Mouse (Mus musculus) ES-E14 (cell line): Measurements from ENCODE around the gene Vezf1. TPM values are rescaled to one million over a fixed set of nuclear protein-coding genes. Genes with fewer than 3 reads are reported as not detected.
"Not testable (repeated sequence)": the region's sequence is repeated elsewhere in the genome, so short reads cannot be mapped to it uniquely, and the experiment has no call there.

Experiments used
- DNase-seq: peaks from one replicate; pipeline ENCODE4 v3.0.0-alpha.2; 2013; ENCODE audit warnings: low read depth, low spot score
- H3K27ac ChIP-seq: 2 replicates; pipeline ENCODE4 v1.5.1; 2012; ENCODE audit warnings: low read depth, mild to moderate bottlenecking, low read length, moderate library complexity, mixed read lengths; ENCODE audit not compliant: poor library complexity, insufficient read depth, severe bottlenecking
- H3K36me3 ChIP-seq: 2 replicates; pipeline ENCODE4 v1.6.1; 2012; ENCODE audit warnings: mild to moderate bottlenecking, low read length, moderate library complexity, mixed read lengths; ENCODE audit not compliant: control insufficient read depth, poor library complexity, insufficient read depth, severe bottlenecking
- H3K4me1 ChIP-seq, 2 experiments: fragments of 150-350 bp in 1 of 2; sonication (generic) in 1 of 2; 2 replicates each; pipeline ENCODE4 v1.6.1; 2012; ENCODE audit warnings: low read length in 2 of 2, mild to moderate bottlenecking in 1 of 2, mixed read lengths in 1 of 2; ENCODE audit not compliant: control insufficient read depth in 2 of 2, insufficient read depth in 2 of 2, poor library complexity in 1 of 2
- H3K4me3 ChIP-seq, 2 experiments: fragments of 150-350 bp in 1 of 2; sonication (generic) in 1 of 2; 2 replicates each; pipeline ENCODE4 v1.5.1; 2012; ENCODE audit warnings: low read length in 2 of 2, low read depth in 1 of 2, mild to moderate bottlenecking in 1 of 2, mixed read lengths in 1 of 2; ENCODE audit not compliant: insufficient read depth in 1 of 2, poor library complexity in 1 of 2, severe bottlenecking in 1 of 2
- H3K9ac ChIP-seq: 2 replicates; pipeline ENCODE4 v1.6.1; 2012; ENCODE audit warnings: low read depth, mild to moderate bottlenecking, low read length, mixed read lengths; ENCODE audit not compliant: poor library complexity, insufficient read depth, severe bottlenecking
- H3K9me3 ChIP-seq: fragments of 150-350 bp; sonication (generic); 2 replicates; pipeline ENCODE4 v1.6.1; 2012; ENCODE audit warnings: low read depth, mild to moderate bottlenecking, low read length; ENCODE audit not compliant: control insufficient read depth, insufficient read depth
- CHD2 ChIP-seq: IDR thresholded peaks from 2 replicates; pipeline ENCODE4 v1.6.1; 2014; ENCODE audit warnings: mild to moderate bottlenecking, low read depth, low read length, inconsistent platforms
- HCFC1 ChIP-seq: IDR thresholded peaks from 2 replicates; pipeline ENCODE4 v1.6.1; 2012; ENCODE audit warnings: low read length, inconsistent platforms, borderline replicate concordance; ENCODE audit not compliant: insufficient read depth
- MAFK ChIP-seq: IDR thresholded peaks from 2 replicates; pipeline ENCODE4 v1.6.1; 2014; ENCODE audit warnings: mild to moderate bottlenecking, low read depth, low read length, inconsistent platforms; ENCODE audit not compliant: insufficient read depth
- ZC3H11A ChIP-seq: IDR thresholded peaks from 2 replicates; pipeline ENCODE4 v1.6.1; 2012; ENCODE audit warnings: low read depth, mild to moderate bottlenecking, inconsistent platforms, low read length, borderline replicate concordance
- ZNF384 ChIP-seq: IDR thresholded peaks from 2 replicates; pipeline ENCODE4 v1.6.1; 2012; ENCODE audit warnings: low read depth, low read length, inconsistent platforms
- in situ Hi-C, 2 experiments: fragments of 600-800 bp; cut with MboI; formaldehyde crosslinking; loops; one replicate each; pipeline ENCODE4 v1.15.1; 2025; ENCODE audit warnings: low sequenced_read_pairs in 2 of 2, inconsistent platforms in 1 of 2; ENCODE audit not compliant: unreplicated experiment in 2 of 2
- total RNA-seq: library from RNA; depleted of rRNA; stranded (reverse); fragments of 300-350 nt; gene quantifications from 2 replicates; pipeline ENCODE4 v1.2.3, GENCODE M21; 2012

Vezf1 gene
- total RNA-seq, 1 experiment = 13.2 TPM

- H3K9ac ChIP-seq = no peak overlapping the region
- TF ChIP-seq HCFC1 (no peak), ZNF384 (no peak), ZC3H11A (no peak)
- no peak overlapping the region for H3K4me3 ChIP-seq
- peak overlapping the region; percentile 6; the same call in 1 of the 2 replicates for H3K27ac ChIP-seq
- peaks cover 14% of the 10 kb centered on the region in 2 experiments for H3K4me1 ChIP-seq
- in situ Hi-C loops = no loop called here
- no peaks in the 10 kb centered on the region for H3K9me3 ChIP-seq
- no peaks in the 10 kb centered on the region for H3K36me3 ChIP-seq
- no peak for DNase-seq
These were observed 30.7 kb upstream of the Vezf1 start for GRCm38 (mm10) chr11:88037386-88037785.

DNA sequence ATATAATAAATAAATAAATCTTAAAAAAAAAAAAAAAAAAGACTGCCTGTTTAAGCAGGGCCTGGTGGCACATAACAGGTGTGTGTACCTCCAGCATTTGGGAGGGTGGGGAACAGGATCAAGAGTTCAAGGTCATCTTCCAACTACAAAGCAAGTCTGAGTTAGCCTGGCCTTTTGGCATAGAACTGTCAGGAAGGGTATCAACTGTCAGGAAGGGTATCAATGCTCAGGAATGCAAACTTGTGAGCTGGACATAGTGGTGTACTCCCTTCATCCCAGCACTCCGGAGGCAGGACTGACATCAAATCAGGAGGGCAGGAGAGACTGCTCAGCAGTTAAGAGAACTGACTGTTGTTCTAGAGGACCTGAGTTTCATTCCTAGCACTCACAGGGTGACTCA lies 29.0 kb upstream of the Vezf1 start:
- Histone ChIP-seq H3K9me3 (no peaks in the 10 kb centered on the region), H3K4me1 (peaks cover 7 to 12% of the 10 kb centered on the region in 2 experiments), H3K36me3 (no peaks in the 10 kb centered on the region), H3K9ac (no peak overlapping the region), H3K4me3 (no peak overlapping the region), H3K27ac (peak overlapping the region; percentile 42; the same call in 1 of the 2 replicates)
- in situ Hi-C loops = no loop called here
- TF ChIP-seq ZC3H11A (no peak), ZNF384 (no peak), CHD2 (no peak), MAFK (no peak), HCFC1 (no peak)
- no peak for DNase-seq

DNA sequence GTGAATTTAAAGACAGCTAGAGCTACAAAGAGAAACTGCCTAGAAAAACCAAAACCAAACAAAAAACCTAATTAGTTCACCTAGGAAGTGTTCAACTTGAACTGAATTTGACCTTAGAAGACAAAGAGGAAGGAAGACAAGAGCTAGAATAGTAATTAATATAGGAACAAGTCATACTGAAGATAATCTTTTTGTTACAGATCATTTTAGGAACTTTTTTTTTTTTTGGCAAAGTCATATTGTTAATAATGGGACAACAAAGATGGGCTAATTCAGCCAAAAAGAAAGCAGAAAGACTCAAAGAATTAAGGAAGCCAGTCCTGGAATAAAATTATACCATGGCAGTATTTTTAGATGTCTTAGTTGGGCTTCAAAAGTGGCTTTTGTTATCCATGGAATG lies 23.8 kb upstream of the Vezf1 start:
- Histone ChIP-seq H3K9me3 (no peaks in the 10 kb centered on the region), H3K9ac (no peak overlapping the region), H3K36me3 (peaks cover 9% of the 10 kb centered on the region), H3K27ac (no peak overlapping the region), H3K4me3 (no peak overlapping the region), H3K4me1 (peaks cover 0 to under 1% of the 10 kb centered on the region in 2 experiments; a peak in 2 of 4 replicates)
- in situ Hi-C loops = no loop called here
- no peak for DNase-seq
- no peak for TF ChIP-seq HCFC1

- H3K9ac ChIP-seq, H3K27ac ChIP-seq, DNase-seq, H3K4me3 ChIP-seq, H3K9me3 ChIP-seq, in situ Hi-C loops, H3K4me1 ChIP-seq: not testable (repeated sequence)
- H3K36me3 ChIP-seq = peaks cover 17% of the 10 kb centered on the region
These were observed 22.9 kb upstream of the Vezf1 start for GRCm38 (mm10) chr11:88045159-88045558.

GRCm38 (mm10) chr11:88045878-88046277 lies 22.2 kb upstream of the Vezf1 start:
- TF ChIP-seq MAFK = no peak
- TF ChIP-seq ZNF384 = no peak
- TF ChIP-seq HCFC1 = no peak
- TF ChIP-seq ZC3H11A = no peak
- no peak for TF ChIP-seq CHD2
- in situ Hi-C loops = no loop called here
- peaks cover 2 to 7% of the 10 kb centered on the region in 2 experiments; a peak in 3 of 4 replicates for H3K4me1 ChIP-seq
- peaks cover 20% of the 10 kb centered on the region for H3K36me3 ChIP-seq
- DNase-seq = no peak
- H3K9me3 ChIP-seq = no peaks in the 10 kb centered on the region
- H3K27ac ChIP-seq = peak overlapping the region; percentile 4; the same call in 1 of the 2 replicates
- no peak overlapping the region; the same call in 1 of the 2 replicates for H3K9ac ChIP-seq
- H3K4me3 ChIP-seq = peak overlapping the region; percentile 73 to 97; a peak in 2 of 4 replicates
